Mouse (Mus musculus) midbrain, postnatal 0 days (tissue): ENCODE results near the gene Gm49776. TPM values are rescaled to one million over a fixed set of nuclear protein-coding genes. Genes with fewer than 3 reads are reported as not detected.
"Not testable (repeated sequence)": the region's sequence is repeated elsewhere in the genome, so short reads cannot be mapped to it uniquely, and the experiment has no call there.

Experiments
- ATAC-seq: fragments of 200-750 bp; cut with Nextera tagmentation; 2 replicates; pipeline ENCODE4 v1.8.0; 2017; ENCODE audit warnings: moderate number of reproducible peaks, mild to moderate bottlenecking, moderate TSS enrichment, moderate library complexity; ENCODE audit not compliant: low FRiP score
- DNase-seq: peaks from one replicate; pipeline ENCODE4 v3.0.0-alpha.2; 2015; ENCODE audit warnings: low spot score
- H3K27ac ChIP-seq: fragments of 300-500 bp; sonication (generic); 2 replicates; pipeline ENCODE4 v1.5.1; 2014; ENCODE audit warnings: low read depth, mild to moderate bottlenecking, low read length, mixed read lengths
- H3K27me3 ChIP-seq: fragments of 300-500 bp; sonication (generic); 2 replicates; pipeline ENCODE4 v1.6.1; 2014; ENCODE audit warnings: low read length, control low read depth, mixed read lengths; ENCODE audit not compliant: insufficient read depth
- H3K36me3 ChIP-seq: fragments of 300-500 bp; sonication (generic); 2 replicates; pipeline ENCODE4 v1.6.1; 2014; ENCODE audit warnings: low read length, control low read depth, mixed read lengths; ENCODE audit not compliant: insufficient read depth
- H3K4me1 ChIP-seq: fragments of 300-500 bp; sonication (generic); 2 replicates; pipeline ENCODE4 v1.6.1; 2014; ENCODE audit warnings: mild to moderate bottlenecking, control low read depth, antibody characterized with exemption, low read length, mixed read lengths; ENCODE audit not compliant: insufficient read depth
- H3K4me2 ChIP-seq: fragments of 300-500 bp; sonication (generic); 2 replicates; pipeline ENCODE4 v1.6.1; 2014; ENCODE audit warnings: low read depth, mild to moderate bottlenecking, low read length, mixed read lengths; ENCODE audit not compliant: poor library complexity, severe bottlenecking
- H3K4me3 ChIP-seq: fragments of 300-500 bp; sonication (generic); 2 replicates; pipeline ENCODE4 v1.5.1; 2014; ENCODE audit warnings: low read depth, mild to moderate bottlenecking, low read length, moderate library complexity
- H3K9ac ChIP-seq: fragments of 300-500 bp; sonication (generic); replicated peaks from 2 replicates; pipeline ENCODE4 v1.6.1; 2014; ENCODE audit warnings: mild to moderate bottlenecking, low read length, moderate library complexity, mixed read lengths; ENCODE audit not compliant: poor library complexity, severe bottlenecking
- H3K9me3 ChIP-seq: fragments of 300-500 bp; sonication (generic); 2 replicates; pipeline ENCODE4 v1.6.1; 2016; ENCODE audit warnings: low read length, control low read depth
- CTCF ChIP-seq: IDR thresholded peaks from 2 replicates; pipeline ENCODE4 v1.5.1; 2016; ENCODE audit warnings: antibody characterized with exemption, mild to moderate bottlenecking
- WGBS: fragments of 180-500 bp; shearing (Covaris S2); extraction: QIAGEN DNeasy Blood & Tissue Kit; methylation state at CpG from one replicate; pipeline ENCODE4 v1.1.7; 2014; 5-methylcytosine and 5-hydroxymethylcytosine counted together
- polyA plus RNA-seq: library from polyadenylated mRNA; unstranded; fragments of >200 nt; fragmentation: Nextera tagmentation; extraction: Ambion mirVana; gene quantifications from 2 replicates; pipeline ENCODE4 v1.2.1, GENCODE M21; 2015
- total RNA-seq: library from RNA; depleted of rRNA; stranded (reverse); fragments of >200 nt; gene quantifications from 2 replicates; pipeline ENCODE4 v1.2.3, GENCODE M21; 2014; rRNA removed

The Gm49776 gene
- total RNA-seq (0.57 TPM in 1 of 2 replicates, not detected in the other), polyA plus RNA-seq (1.3 TPM in 1 of 2 replicates, not detected in the other)

DNA sequence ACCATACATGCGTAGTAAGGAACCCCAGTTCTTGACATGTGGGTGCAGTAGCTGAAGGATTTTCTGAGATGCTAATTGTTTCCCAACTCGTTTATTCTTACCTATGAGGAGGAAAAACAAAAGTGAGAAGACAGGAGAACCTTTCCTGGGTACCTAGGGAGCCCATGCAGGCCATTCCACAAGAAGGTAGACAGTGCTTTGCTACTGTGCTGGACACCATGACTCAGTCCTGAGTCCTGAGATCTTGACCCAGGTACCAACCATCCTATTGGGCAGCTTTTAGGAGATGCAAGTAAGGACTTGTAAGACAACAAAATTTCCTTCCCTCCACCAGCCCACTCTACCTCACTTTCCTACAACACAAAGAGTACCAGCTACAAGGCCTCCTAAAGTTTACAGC is at the start of gene Gm49776:
Gene Gm49776, minus strand, starts transcription at position 101 of the 400 bp plus-strand sequence.
- no peak within 1 kb of the TSS for H3K4me2 ChIP-seq
- no peak within 1 kb of the TSS for H3K27ac ChIP-seq
- no peaks in the 10 kb centered on the region for H3K4me1 ChIP-seq
- TF ChIP-seq CTCF = no peak
- DNase-seq = no peak
- no peaks in the 10 kb centered on the region for H3K27me3 ChIP-seq
- no peak within 1 kb of the TSS for H3K4me3 ChIP-seq
- ATAC-seq = no peak
- H3K36me3 ChIP-seq = peaks cover 61% of the 10 kb centered on the region
- H3K9me3 ChIP-seq = no peaks in the 10 kb centered on the region
- H3K9ac ChIP-seq = no peak within 1 kb of the TSS
- 97% methylated on average over 2 of the region's 2 CpGs for WGBS

DNA sequence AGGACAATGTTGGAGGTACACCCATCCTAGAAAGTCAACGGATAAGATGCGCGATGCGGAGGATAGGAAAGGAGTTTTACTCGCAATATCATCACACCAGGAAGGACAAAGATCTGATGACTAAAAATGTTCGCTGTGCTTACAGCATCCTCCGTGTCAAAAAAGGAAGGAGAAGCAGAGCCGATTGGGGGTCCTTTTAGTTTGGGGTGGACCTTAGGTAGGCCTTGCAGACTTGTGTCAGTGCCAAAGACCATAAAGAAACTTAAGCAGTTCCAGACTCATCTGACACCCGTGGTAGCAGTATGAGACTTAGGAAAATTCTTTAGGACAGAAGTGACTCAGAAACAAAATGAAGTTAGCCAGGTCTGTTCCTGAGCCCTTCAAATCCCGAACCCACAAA is 31.5 kb upstream of the Gm49776 start:
- not testable (repeated sequence) for ATAC-seq, H3K27me3 ChIP-seq, DNase-seq, H3K9me3 ChIP-seq, H3K9ac ChIP-seq, H3K36me3 ChIP-seq, H3K27ac ChIP-seq
- WGBS = 7% methylated on average over 9 of the region's 10 CpGs
- peaks cover 14% of the 10 kb centered on the region; the same call in 1 of the 2 replicates for H3K4me1 ChIP-seq
- H3K4me3 ChIP-seq = peak overlapping the region; percentile 97
- peak overlapping the region; percentile 30 for H3K4me2 ChIP-seq

GRCm38 (mm10) chr16:18289067-18289588 is 31.0 kb upstream of the Gm49776 start, which contains the start of gene Dgcr8:
Dgcr8 (minus strand) TSS chr16:18289246.
- ATAC-seq = peak; percentile 100
- Histone ChIP-seq H3K9ac (peak within 1 kb of the TSS; percentile 99), H3K4me3 (peak within 1 kb of the TSS; percentile 97), H3K9me3 (no peaks in the 10 kb centered on the region), H3K27ac (peak within 1 kb of the TSS; percentile 89), H3K36me3 (peaks cover 3% of the 10 kb centered on the region), H3K4me2 (peak within 1 kb of the TSS; percentile 87), H3K27me3 (no peaks in the 10 kb centered on the region), H3K4me1 (peaks cover 14% of the 10 kb centered on the region; the same call in 1 of the 2 replicates)
- peak; percentile 99 for DNase-seq
- TF ChIP-seq CTCF = no peak
- 0% methylated on average over 39 of the region's 71 CpGs for WGBS

DNA sequence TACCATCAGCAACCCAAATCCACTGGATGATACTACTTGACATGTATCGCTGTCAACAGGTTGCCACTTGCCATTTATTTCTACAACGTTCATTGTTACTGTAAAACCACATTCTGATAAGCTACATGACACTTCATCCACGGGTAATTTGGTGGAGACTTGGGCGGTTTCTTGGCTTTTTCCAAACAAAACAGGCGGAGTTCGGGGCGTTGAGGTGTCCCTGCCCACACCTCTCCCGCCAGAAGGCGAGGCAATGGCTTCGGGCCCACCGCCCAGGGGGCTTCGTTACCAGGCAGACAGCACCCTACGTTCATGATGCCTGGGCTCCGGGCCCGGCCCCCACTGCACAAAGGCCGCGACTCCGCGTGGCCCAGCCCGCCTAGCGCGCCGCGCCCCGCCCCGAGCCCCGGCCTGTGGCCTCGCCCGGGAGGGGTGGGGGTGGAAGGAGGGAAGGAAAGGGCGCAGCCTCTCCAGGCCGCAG is 30.5 kb upstream of the Gm49776 start:
- H3K27me3 ChIP-seq = no peaks in the 10 kb centered on the region
- under 1% methylated on average over 15 of the region's 31 CpGs for WGBS
- peak overlapping the region; percentile 99 for H3K9ac ChIP-seq
- no peaks in the 10 kb centered on the region for H3K9me3 ChIP-seq
- peaks cover 14% of the 10 kb centered on the region; the same call in 1 of the 2 replicates for H3K4me1 ChIP-seq
- peak; percentile 53 for DNase-seq
- no peak for TF ChIP-seq CTCF
- peak overlapping the region; percentile 87 for H3K4me2 ChIP-seq
- peak; percentile 84 for ATAC-seq
- H3K4me3 ChIP-seq = peak overlapping the region; percentile 97
- peaks cover 8% of the 10 kb centered on the region for H3K36me3 ChIP-seq
- peak overlapping the region; percentile 89 for H3K27ac ChIP-seq

GRCm38 (mm10) chr16:18288166-18288565 is 30.0 kb upstream of the Gm49776 start:
- ATAC-seq = no peak
- H3K27me3 ChIP-seq = no peaks in the 10 kb centered on the region
- H3K36me3 ChIP-seq = peaks cover 13% of the 10 kb centered on the region
- DNase-seq = peak; percentile 37
- H3K4me1 ChIP-seq = peaks cover 14% of the 10 kb centered on the region; the same call in 1 of the 2 replicates
- H3K4me3 ChIP-seq = peak overlapping the region; percentile 97
- no peak for TF ChIP-seq CTCF
- H3K4me2 ChIP-seq = peak overlapping the region; percentile 87
- H3K27ac ChIP-seq = peak overlapping the region; percentile 89
- WGBS = 0% methylated on average over 4 of the region's 4 CpGs
- H3K9me3 ChIP-seq = no peaks in the 10 kb centered on the region
- peak overlapping the region; percentile 99 for H3K9ac ChIP-seq

- 54% methylated on average over 2 of the region's 2 CpGs for WGBS
- Histone ChIP-seq H3K36me3 (peaks cover 48% of the 10 kb centered on the region), H3K9ac (no peak overlapping the region), H3K4me2 (no peak overlapping the region), H3K4me3 (no peak overlapping the region), H3K27me3 (no peaks in the 10 kb centered on the region), H3K4me1 (no peaks in the 10 kb centered on the region), H3K9me3 (no peaks in the 10 kb centered on the region), H3K27ac (no peak overlapping the region)
- DNase-seq (no peak), ATAC-seq (no peak)
- no peak for TF ChIP-seq CTCF
Measured at GRCm38 (mm10) chr16:18275166-18275565, 17.0 kb upstream of the Gm49776 start.
